Mouse (Mus musculus) thymus, adult 2 months (tissue): ENCODE results near the gene Nccrp1. TPM values are rescaled to one million over a fixed set of nuclear protein-coding genes. Genes with fewer than 3 reads are reported as not detected.

Experiments
- DNase-seq: peaks from one replicate; pipeline ENCODE4 v3.0.0; 2021
- H3K27ac ChIP-seq: fragments of 200-500 bp; 2 replicates; pipeline ENCODE4 v1.5.1; 2012; ENCODE audit warnings: low read length, control low read depth; ENCODE audit not compliant: control insufficient read depth, insufficient read depth
- H3K27me3 ChIP-seq: fragments of 200-500 bp; 2 replicates; pipeline ENCODE4 v1.6.1; 2012; ENCODE audit warnings: mild to moderate bottlenecking, low read length, moderate library complexity, mixed read lengths; ENCODE audit not compliant: control insufficient read depth, insufficient read depth
- H3K36me3 ChIP-seq: fragments of 200-500 bp; 2 replicates; pipeline ENCODE4 v1.6.1; 2012; ENCODE audit warnings: mild to moderate bottlenecking, low read length, moderate library complexity; ENCODE audit not compliant: control insufficient read depth, insufficient read depth
- H3K4me1 ChIP-seq: fragments of 200-500 bp; replicated peaks from 2 replicates; pipeline ENCODE4 v1.6.1; 2012; ENCODE audit warnings: low read length; ENCODE audit not compliant: control insufficient read depth, insufficient read depth
- H3K4me3 ChIP-seq: fragments of 200-500 bp; 2 replicates; pipeline ENCODE4 v1.5.1; 2012; ENCODE audit warnings: mild to moderate bottlenecking, low read length, control low read depth, moderate library complexity; ENCODE audit not compliant: control insufficient read depth, insufficient read depth
- CTCF ChIP-seq: fragments of 200-500 bp; IDR thresholded peaks from 2 replicates; pipeline ENCODE4 v1.5.1; 2012; ENCODE audit warnings: mild to moderate bottlenecking, control low read depth, low read length, moderate library complexity, borderline replicate concordance; ENCODE audit not compliant: control insufficient read depth, poor library complexity, insufficient read depth; ENCODE audit errors: extremely low read depth
- POLR2A ChIP-seq: fragments of 200-500 bp; IDR thresholded peaks from 2 replicates; pipeline ENCODE4 v1.6.1; 2012; ENCODE audit warnings: mild to moderate bottlenecking, low read length, control low read depth, moderate library complexity; ENCODE audit not compliant: control insufficient read depth, poor library complexity, insufficient read depth; ENCODE audit errors: extremely low read depth
- WGBS: fragments of 180-500 bp; shearing (Covaris S2); methylation state at CpG from one replicate; pipeline ENCODE4 v1.1.7; 2018; 5-methylcytosine and 5-hydroxymethylcytosine counted together
- polyA plus RNA-seq: library from polyadenylated mRNA; depleted of rRNA; stranded (reverse); fragments of >200 nt; gene quantifications from 2 replicates; pipeline ENCODE4 v1.2.3, GENCODE M21; 2012

The Nccrp1 gene
- polyA plus RNA-seq, 1 experiment = 1.4 TPM

GRCm38 (mm10) chr7:28561967-28562366 is 14.9 kb upstream of the Nccrp1 start:
- H3K27ac ChIP-seq = no peak overlapping the region
- peaks cover 59% of the 10 kb centered on the region for H3K4me1 ChIP-seq
- 96% methylated on average over 11 of the region's 11 CpGs for WGBS
- no peaks in the 10 kb centered on the region for H3K36me3 ChIP-seq
- TF ChIP-seq CTCF (no peak), POLR2A (no peak)
- no peaks in the 10 kb centered on the region for H3K27me3 ChIP-seq
- no peak for DNase-seq
- no peak overlapping the region for H3K4me3 ChIP-seq

GRCm38 (mm10) chr7:28560856-28561255 is 13.8 kb upstream of the Nccrp1 start:
- Histone ChIP-seq H3K4me1 (peaks cover 65% of the 10 kb centered on the region), H3K36me3 (no peaks in the 10 kb centered on the region), H3K27ac (peak overlapping the region; percentile 77), H3K27me3 (no peaks in the 10 kb centered on the region), H3K4me3 (no peak overlapping the region)
- WGBS = 47% methylated on average over 10 of the region's 10 CpGs
- DNase-seq = peak; percentile 54
- no peak for TF ChIP-seq CTCF
- no peak; the same call in 1 of the 2 replicates for TF ChIP-seq POLR2A

- no peak for DNase-seq
- Histone ChIP-seq H3K4me3 (no peak overlapping the region), H3K27me3 (no peaks in the 10 kb centered on the region), H3K4me1 (peaks cover 54% of the 10 kb centered on the region), H3K36me3 (no peaks in the 10 kb centered on the region), H3K27ac (peak overlapping the region; percentile 96)
- TF ChIP-seq POLR2A = no peak
- 57% methylated on average over 4 of the region's 4 CpGs for WGBS
Measured at GRCm38 (mm10) chr7:28558486-28558885, 11.4 kb upstream of the Nccrp1 start.

- peak; percentile 20; the same call in 1 of the 2 replicates for TF ChIP-seq CTCF
- TF ChIP-seq POLR2A = no peak
- no peaks in the 10 kb centered on the region for H3K27me3 ChIP-seq
- DNase-seq = peak; percentile 88
- H3K4me1 ChIP-seq = peaks cover 54% of the 10 kb centered on the region
- 2% methylated on average over 6 of the region's 6 CpGs for WGBS
- no peak overlapping the region for H3K4me3 ChIP-seq
- H3K36me3 ChIP-seq = no peaks in the 10 kb centered on the region
- peak overlapping the region; percentile 96 for H3K27ac ChIP-seq
Measured at GRCm38 (mm10) chr7:28557708-28558107, 10.7 kb upstream of the Nccrp1 start.

- 0 out of 2 replicates have a peak, but pooled peaks have one; percentile 24 for TF ChIP-seq POLR2A
- TF ChIP-seq CTCF = no peak
- 47% methylated on average over 5 of the region's 5 CpGs for WGBS
- peak overlapping the region; percentile 96 for H3K27ac ChIP-seq
- no peak for DNase-seq
- no peaks in the 10 kb centered on the region for H3K27me3 ChIP-seq
- H3K4me1 ChIP-seq = peaks cover 54% of the 10 kb centered on the region
- no peaks in the 10 kb centered on the region for H3K36me3 ChIP-seq
- H3K4me3 ChIP-seq = no peak overlapping the region
Measured at GRCm38 (mm10) chr7:28557069-28557468, 10.0 kb upstream of the Nccrp1 start.

GRCm38 (mm10) chr7:28555939-28556535 is 9.0 kb upstream of the Nccrp1 start:
- no peak for DNase-seq
- Histone ChIP-seq H3K27me3 (no peaks in the 10 kb centered on the region), H3K4me1 (peaks cover 47% of the 10 kb centered on the region), H3K36me3 (no peaks in the 10 kb centered on the region), H3K4me3 (no peak overlapping the region), H3K27ac (no peak overlapping the region)
- WGBS = 83% methylated on average over 5 of the region's 5 CpGs
- TF ChIP-seq POLR2A (no peak), CTCF (no peak)

GRCm38 (mm10) chr7:28553076-28553475 is 6.0 kb upstream of the Nccrp1 start:
- TF ChIP-seq CTCF = no peak
- no peak for TF ChIP-seq POLR2A
- H3K4me3 ChIP-seq = no peak overlapping the region
- no peak for DNase-seq
- 94% methylated on average over 6 of the region's 6 CpGs for WGBS
- H3K4me1 ChIP-seq = peaks cover 18% of the 10 kb centered on the region
- H3K27ac ChIP-seq = no peak overlapping the region
- no peaks in the 10 kb centered on the region for H3K27me3 ChIP-seq
- H3K36me3 ChIP-seq = no peaks in the 10 kb centered on the region
